Mouse (Mus musculus) limb, embryonic 12.5 days (tissue): ENCODE results near the gene Esx1. TPM values are rescaled to one million over a fixed set of nuclear protein-coding genes. Genes with fewer than 3 reads are reported as not detected.

ENCODE experiments used
- ATAC-seq: fragments of 200-750 bp; cut with Nextera tagmentation; 2 replicates; pipeline ENCODE4 v1.8.0; 2017; ENCODE audit warnings: low read depth, moderate TSS enrichment; ENCODE audit not compliant: insufficient number of reproducible peaks, insufficient read depth, low FRiP score, low TSS enrichment
- H3K27ac ChIP-seq: fragments of 300-500 bp; sonication (generic); 2 replicates; pipeline ENCODE4 v1.5.1; 2016; ENCODE audit warnings: mild to moderate bottlenecking, moderate library complexity
- H3K27me3 ChIP-seq: fragments of 300-500 bp; sonication (generic); 2 replicates; pipeline ENCODE4 v1.6.1; 2016; ENCODE audit warnings: mild to moderate bottlenecking, moderate library complexity
- H3K36me3 ChIP-seq: fragments of 300-500 bp; sonication (generic); 2 replicates; pipeline ENCODE4 v1.6.1; 2016; ENCODE audit warnings: mild to moderate bottlenecking, moderate library complexity
- H3K4me1 ChIP-seq: fragments of 300-500 bp; sonication (generic); replicated peaks from 2 replicates; pipeline ENCODE4 v1.6.1; 2016
- H3K4me2 ChIP-seq: fragments of 300-500 bp; sonication (generic); 2 replicates; pipeline ENCODE4 v1.6.1; 2016; ENCODE audit warnings: mild to moderate bottlenecking, moderate library complexity
- H3K4me3 ChIP-seq: fragments of 300-500 bp; sonication (generic); replicated peaks from 2 replicates; pipeline ENCODE4 v1.5.1; 2016; ENCODE audit warnings: mild to moderate bottlenecking
- H3K9ac ChIP-seq: fragments of 300-500 bp; sonication (generic); replicated peaks from 2 replicates; pipeline ENCODE4 v1.6.1; 2016; ENCODE audit warnings: mild to moderate bottlenecking, moderate library complexity
- H3K9me3 ChIP-seq: fragments of 300-500 bp; sonication (generic); 2 replicates; pipeline ENCODE4 v1.6.1; 2016; ENCODE audit warnings: mild to moderate bottlenecking, moderate library complexity
- WGBS: fragments of 180-500 bp; shearing (Covaris S2); methylation state at CpG from one replicate; pipeline ENCODE4 v1.1.7; 2016; 5-methylcytosine and 5-hydroxymethylcytosine counted together
- polyA plus RNA-seq: library from polyadenylated mRNA; unstranded; fragments of >200 nt; fragmentation: Nextera tagmentation; extraction: Ambion mirVana; gene quantifications from 2 replicates; pipeline ENCODE4 v1.2.1, GENCODE M21; 2016

The Esx1 gene
- polyA plus RNA-seq, 1 experiment from 2014 or later, result not detected

DNA sequence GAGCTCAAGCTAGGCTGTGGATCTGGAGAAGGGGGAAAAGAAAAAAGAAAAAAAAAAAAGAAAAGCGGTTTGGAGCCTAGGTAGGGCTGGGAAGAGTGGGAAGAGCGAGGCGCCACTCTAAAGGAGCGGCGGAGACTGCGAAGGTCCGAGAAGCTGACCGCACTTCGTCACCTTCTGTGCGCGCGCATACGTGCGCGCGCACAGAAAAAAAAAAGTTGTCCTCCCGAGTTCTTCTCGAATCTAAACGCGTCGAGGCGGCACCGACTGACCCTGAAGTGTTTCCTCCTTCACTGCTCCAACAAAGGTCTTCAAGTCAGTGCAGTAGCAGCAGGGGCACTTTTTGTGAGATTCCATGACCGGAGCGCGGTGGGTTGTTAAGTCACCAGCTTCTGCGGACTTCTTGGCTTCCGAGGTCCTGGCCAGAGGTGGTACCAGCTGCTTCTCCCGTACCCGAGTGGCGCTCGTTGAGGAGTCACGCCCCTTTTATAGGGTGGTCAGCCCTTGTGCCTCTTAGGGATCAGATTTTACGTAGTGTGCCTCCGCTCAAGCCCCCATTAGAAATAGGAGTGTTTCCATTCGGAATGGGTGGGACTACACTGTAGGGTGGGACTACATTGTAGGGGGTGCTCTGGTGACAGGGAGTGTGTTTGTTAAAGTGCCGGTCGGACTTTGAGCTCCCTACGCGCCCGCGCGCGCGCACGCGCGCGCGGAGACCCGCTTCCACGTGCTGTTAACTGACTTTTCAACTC is 2.0 kb downstream of the Esx1 start:
- Histone ChIP-seq H3K4me3 (peak overlapping the region; percentile 6; the same call in 1 of the 2 replicates), H3K9ac (no peak overlapping the region), H3K27ac (no peak overlapping the region), H3K9me3 (no peaks in the 10 kb centered on the region), H3K36me3 (no peaks in the 10 kb centered on the region), H3K4me1 (no peaks in the 10 kb centered on the region), H3K4me2 (peak overlapping the region; percentile 37), H3K27me3 (peaks cover 85% of the 10 kb centered on the region)
- 0 out of 2 replicates have a peak, but pooled peaks have one; percentile 33 for ATAC-seq
- WGBS, result 23% methylated on average over 52 of the region's 52 CpGs

DNA sequence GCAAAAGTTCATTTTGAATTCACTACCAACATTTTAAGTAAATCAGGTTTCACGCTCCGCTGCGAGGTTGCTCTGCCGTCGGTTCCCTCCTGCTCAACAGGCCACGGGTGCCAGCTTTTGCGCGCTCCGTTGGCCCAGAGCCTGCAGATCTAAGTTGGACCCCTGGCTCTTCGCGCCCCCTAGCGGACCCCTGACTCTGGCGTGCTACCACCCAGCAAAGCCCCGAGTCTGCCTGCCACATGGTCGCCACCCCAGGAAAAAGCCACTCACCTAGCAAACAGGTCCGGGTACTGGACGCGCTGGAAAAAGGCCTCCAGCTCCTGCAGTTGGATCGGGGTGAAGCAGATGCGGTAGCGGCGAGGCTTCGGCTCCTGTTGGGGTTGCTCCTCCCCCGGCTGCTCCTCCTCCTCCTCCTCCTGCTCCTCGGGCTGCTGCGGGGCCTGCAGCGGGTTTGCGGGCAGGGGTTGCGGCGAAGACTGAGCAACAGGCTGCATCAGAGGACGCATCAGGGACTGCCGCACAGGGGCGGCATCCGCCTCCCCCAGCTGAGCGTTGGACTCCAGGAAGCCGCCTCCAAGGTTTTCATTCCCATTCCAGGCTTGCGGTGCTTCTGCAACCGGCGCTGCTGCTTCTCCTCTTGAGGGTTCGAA is 3.7 kb downstream of the Esx1 start:
- Histone ChIP-seq H3K4me1 (no peaks in the 10 kb centered on the region), H3K27me3 (peaks cover 86% of the 10 kb centered on the region), H3K27ac (no peak overlapping the region), H3K9ac (no peak overlapping the region), H3K9me3 (no peaks in the 10 kb centered on the region), H3K4me2 (peak overlapping the region; percentile 31), H3K36me3 (no peaks in the 10 kb centered on the region), H3K4me3 (peak overlapping the region; percentile 24)
- no peak for ATAC-seq
- WGBS, result 17% methylated on average over 40 of the region's 40 CpGs

DNA sequence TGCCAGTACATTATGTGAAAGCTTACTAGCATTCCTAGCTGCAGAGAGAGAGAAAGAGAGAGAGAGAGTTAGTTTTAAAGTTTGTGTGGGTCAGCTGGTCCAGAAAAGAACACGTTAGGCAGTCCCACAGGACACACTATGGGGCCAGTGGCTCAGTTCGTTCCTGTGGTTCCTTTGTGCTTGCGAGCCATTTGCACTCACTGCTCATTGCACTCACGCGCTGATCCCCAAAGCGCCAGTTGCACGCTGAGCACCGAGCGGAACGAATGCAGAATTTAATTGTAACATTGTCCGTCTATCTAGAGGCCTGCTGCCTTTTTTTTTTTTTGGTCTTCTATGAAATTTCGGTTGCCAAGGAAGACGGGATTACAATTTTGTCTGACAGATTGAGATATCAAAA is 15.4 kb downstream of the Esx1 start:
- no peaks in the 10 kb centered on the region for H3K36me3 ChIP-seq
- no peaks in the 10 kb centered on the region for H3K4me1 ChIP-seq
- H3K27me3 ChIP-seq, result peaks cover 47% of the 10 kb centered on the region
- H3K9ac ChIP-seq, result no peak overlapping the region
- no peak for ATAC-seq
- H3K4me2 ChIP-seq, result no peak overlapping the region
- no peaks in the 10 kb centered on the region for H3K9me3 ChIP-seq
- no peak overlapping the region for H3K4me3 ChIP-seq
- WGBS, result 19% methylated on average over 13 of the region's 13 CpGs
- no peak overlapping the region for H3K27ac ChIP-seq

DNA sequence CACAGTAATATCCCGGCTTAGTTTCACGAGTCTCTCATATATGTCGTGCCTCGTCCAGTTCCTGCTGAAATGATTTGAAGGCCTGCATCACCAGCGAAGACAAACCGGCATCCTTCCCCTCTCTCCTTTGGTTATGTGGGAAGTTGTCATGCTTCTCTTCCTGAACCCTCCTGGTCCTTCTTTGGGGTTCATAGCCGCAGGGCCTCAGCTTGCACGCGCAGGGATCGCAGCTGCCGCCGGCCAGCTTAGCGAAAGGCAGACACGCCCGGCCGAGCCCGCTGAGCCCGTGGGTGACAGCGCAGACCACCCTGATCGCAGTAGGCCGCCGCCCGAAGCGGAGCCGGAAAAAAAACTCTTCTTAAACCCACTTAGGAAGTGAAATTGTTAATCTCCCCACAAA is 17.4 kb downstream of the Esx1 start:
- WGBS, result 19% methylated on average over 25 of the region's 25 CpGs
- H3K27ac ChIP-seq, result no peak overlapping the region
- H3K4me3 ChIP-seq, result no peak overlapping the region
- H3K4me2 ChIP-seq, result no peak overlapping the region
- no peaks in the 10 kb centered on the region for H3K36me3 ChIP-seq
- no peak overlapping the region for H3K9ac ChIP-seq
- peaks cover 63% of the 10 kb centered on the region for H3K27me3 ChIP-seq
- no peak for ATAC-seq
- no peaks in the 10 kb centered on the region for H3K9me3 ChIP-seq
- H3K4me1 ChIP-seq, result no peaks in the 10 kb centered on the region

Other genes starting within 250 kb of the Esx1 start
- not detected in 2 replicates for gene H2bfm, start 194.8 kb downstream of the Esx1 start, polyA plus RNA-seq
- gene Tmsb15b2, start 146.6 kb downstream of the Esx1 start, polyA plus RNA-seq, result 91.2 and 96.7 TPM in 2 replicates
- 6.9 and 9.4 TPM in 2 replicates for gene Tmsb15l, start 145.2 kb downstream of the Esx1 start, polyA plus RNA-seq
- 36.9 and 38.8 TPM in 2 replicates for gene Tmsb15b1, start 145.2 kb downstream of the Esx1 start, polyA plus RNA-seq
- 42.2 and 46.5 TPM in 2 replicates for gene Zcchc18, start 128.9 kb downstream of the Esx1 start, polyA plus RNA-seq
- 11.2 and 15.4 TPM in 2 replicates for gene Slc25a53, start 83.8 kb downstream of the Esx1 start, polyA plus RNA-seq
- gene Fam199x, start 72.5 kb downstream of the Esx1 start, polyA plus RNA-seq, result 15.0 and 15.6 TPM in 2 replicates